Mouse (Mus musculus): ENCODE data around the gene Krt34. TPM values are rescaled to one million over a fixed set of nuclear protein-coding genes. Genes with fewer than 3 reads are reported as not detected.

The Krt34 gene
- polyA plus RNA-seq, 1 experiment from 2014 or later = not detected

- Histone ChIP-seq H3K27me3 (no peaks in the 10 kb centered on the region), H3K36me3 (no peaks in the 10 kb centered on the region), H3K27ac (replicated peaks) (no peak within 1 kb of the TSS), H3K9ac (no peak within 1 kb of the TSS), H3K4me2 (no peak within 1 kb of the TSS), H3K4me1 (replicated peaks) (no peaks in the 10 kb centered on the region), H3K9me3 (no peaks in the 10 kb centered on the region), H3K4me3 (no peak within 1 kb of the TSS)
- WGBS = 92% methylated on average over 6 of the region's 6 CpGs
- ATAC-seq (ENCODE audit: low read depth) = no peak
Measured at GRCm38 (mm10) chr11:100029768-100030167, 11.6 kb downstream of the Krt34 start, which contains the start of gene Krt33b. TSS of gene Krt33b (minus strand) at chr11:100029868.

- H3K36me3 ChIP-seq = no peaks in the 10 kb centered on the region
- no peak overlapping the region for H3K9ac ChIP-seq
- no peak overlapping the region for H3K4me2 ChIP-seq
- WGBS = 74% methylated on average over 5 of the region's 5 CpGs
- no peaks in the 10 kb centered on the region for H3K4me1 ChIP-seq (replicated peaks)
- H3K27me3 ChIP-seq = no peaks in the 10 kb centered on the region
- H3K9me3 ChIP-seq = no peaks in the 10 kb centered on the region
- ATAC-seq (ENCODE audit: low read depth) = no peak
- no peak overlapping the region for H3K27ac ChIP-seq (replicated peaks)
- H3K4me3 ChIP-seq = no peak overlapping the region
Measured at GRCm38 (mm10) chr11:100021438-100021837, 19.9 kb downstream of the Krt34 start.

- whole genome bisulfite sequencing = 88% methylated on average over 1 of the region's 1 CpGs
Measured at GRCm38 (mm10) chr11:100019466-100019865, 21.9 kb downstream of the Krt34 start.

GRCm38 (mm10) chr11:100016112-100016511, 25.2 kb downstream of the Krt34 start, which contains the start of gene Krt33a:
TSS of gene Krt33a (minus strand) at chr11:100016212.
- Histone ChIP-seq H3K4me2 (no peak within 1 kb of the TSS), H3K36me3 (no peaks in the 10 kb centered on the region), H3K27me3 (no peaks in the 10 kb centered on the region), H3K9ac (no peak within 1 kb of the TSS), H3K9me3 (no peaks in the 10 kb centered on the region), H3K4me1 (replicated peaks) (no peaks in the 10 kb centered on the region), H3K27ac (replicated peaks) (no peak within 1 kb of the TSS), H3K4me3 (no peak within 1 kb of the TSS)
- no peak for ATAC-seq (ENCODE audit: low read depth)
- 68% methylated on average over 4 of the region's 4 CpGs for WGBS

More at GRCm38 (mm10) chr11:100019466-100019865, 21.9 kb downstream of the Krt34 start:
- Histone ChIP-seq H3K9me3 (no peaks in the 10 kb centered on the region), H3K9ac (no peak overlapping the region), H3K4me1 (replicated peaks) (no peaks in the 10 kb centered on the region), H3K36me3 (no peaks in the 10 kb centered on the region), H3K4me2 (no peak overlapping the region), H3K27me3 (no peaks in the 10 kb centered on the region), H3K27ac (replicated peaks) (no peak overlapping the region), H3K4me3 (no peak overlapping the region)
- ATAC-seq (ENCODE audit: low read depth) = no peak

- no peak for ATAC-seq (ENCODE audit: low read depth)
- H3K4me3 ChIP-seq = no peak overlapping the region
- H3K4me2 ChIP-seq = no peak overlapping the region
- H3K27me3 ChIP-seq = no peaks in the 10 kb centered on the region
- no peaks in the 10 kb centered on the region for H3K4me1 ChIP-seq (replicated peaks)
- no peaks in the 10 kb centered on the region for H3K36me3 ChIP-seq
- H3K9ac ChIP-seq = no peak overlapping the region
- H3K27ac ChIP-seq (replicated peaks) = no peak overlapping the region
- H3K9me3 ChIP-seq = no peaks in the 10 kb centered on the region
- WGBS = 88% methylated on average over 4 of the region's 4 CpGs
Measured at GRCm38 (mm10) chr11:100013691-100014171, 27.6 kb downstream of the Krt34 start.

- H3K27ac ChIP-seq (replicated peaks) = no peak overlapping the region
- H3K9me3 ChIP-seq = no peaks in the 10 kb centered on the region
- H3K4me1 ChIP-seq (replicated peaks) = no peaks in the 10 kb centered on the region
- 85% methylated on average over 5 of the region's 5 CpGs for WGBS
- ATAC-seq (ENCODE audit: low read depth) = no peak
- no peak overlapping the region for H3K4me2 ChIP-seq
- H3K4me3 ChIP-seq = no peak overlapping the region
- no peaks in the 10 kb centered on the region for H3K36me3 ChIP-seq
- no peak overlapping the region for H3K9ac ChIP-seq
- H3K27me3 ChIP-seq = no peaks in the 10 kb centered on the region
Measured at GRCm38 (mm10) chr11:100010682-100011081, 30.7 kb downstream of the Krt34 start.

GRCm38 (mm10) chr11:100008336-100008735, 33.0 kb downstream of the Krt34 start:
- H3K27me3 ChIP-seq = no peaks in the 10 kb centered on the region
- H3K9ac ChIP-seq = no peak overlapping the region
- H3K36me3 ChIP-seq = no peaks in the 10 kb centered on the region
- H3K4me1 ChIP-seq (replicated peaks) = no peaks in the 10 kb centered on the region
- no peak overlapping the region for H3K27ac ChIP-seq (replicated peaks)
- H3K4me3 ChIP-seq = no peak overlapping the region
- 89% methylated on average over 5 of the region's 5 CpGs for WGBS
- ATAC-seq (ENCODE audit: low read depth) = no peak
- H3K9me3 ChIP-seq = no peaks in the 10 kb centered on the region
- no peak overlapping the region for H3K4me2 ChIP-seq

- no peak for ATAC-seq (ENCODE audit: low read depth)
- no peaks in the 10 kb centered on the region for H3K36me3 ChIP-seq
- H3K9ac ChIP-seq = no peak overlapping the region
- H3K4me2 ChIP-seq = no peak overlapping the region
- no peaks in the 10 kb centered on the region for H3K27me3 ChIP-seq
- WGBS = 52% methylated on average over 3 of the region's 3 CpGs
- H3K27ac ChIP-seq (replicated peaks) = no peak overlapping the region
- no peaks in the 10 kb centered on the region for H3K4me1 ChIP-seq (replicated peaks)
- H3K9me3 ChIP-seq = no peaks in the 10 kb centered on the region
- H3K4me3 ChIP-seq = no peak overlapping the region
Measured at GRCm38 (mm10) chr11:100006624-100007023, 34.7 kb downstream of the Krt34 start.

- Histone ChIP-seq H3K4me2 (no peak overlapping the region), H3K27me3 (no peaks in the 10 kb centered on the region), H3K4me1 (replicated peaks) (no peaks in the 10 kb centered on the region), H3K27ac (replicated peaks) (no peak overlapping the region), H3K4me3 (no peak overlapping the region), H3K9ac (no peak overlapping the region), H3K9me3 (no peaks in the 10 kb centered on the region), H3K36me3 (no peaks in the 10 kb centered on the region)
- 90% methylated on average over 8 of the region's 8 CpGs for WGBS
- no peak for ATAC-seq (ENCODE audit: low read depth)
Measured at GRCm38 (mm10) chr11:100005905-100006304, 35.4 kb downstream of the Krt34 start.

- Histone ChIP-seq H3K4me2 (no peak overlapping the region), H3K27me3 (no peaks in the 10 kb centered on the region), H3K9me3 (no peaks in the 10 kb centered on the region), H3K36me3 (no peaks in the 10 kb centered on the region), H3K27ac (replicated peaks) (no peak overlapping the region), H3K9ac (no peak overlapping the region), H3K4me3 (no peak overlapping the region), H3K4me1 (replicated peaks) (no peaks in the 10 kb centered on the region)
- WGBS = 19% methylated on average over 6 of the region's 6 CpGs
- no peak for ATAC-seq (ENCODE audit: low read depth)
Measured at GRCm38 (mm10) chr11:100004846-100005245, 36.5 kb downstream of the Krt34 start.

- peaks cover 12% of the 10 kb centered on the region for H3K27me3 ChIP-seq
- no peak overlapping the region for H3K27ac ChIP-seq (replicated peaks)
- no peak for ATAC-seq (ENCODE audit: low read depth)
- no peak overlapping the region for H3K9ac ChIP-seq
- no peaks in the 10 kb centered on the region for H3K4me1 ChIP-seq (replicated peaks)
- H3K9me3 ChIP-seq = no peaks in the 10 kb centered on the region
- H3K4me2 ChIP-seq = no peak overlapping the region
- 92% methylated on average over 7 of the region's 7 CpGs for WGBS
- no peaks in the 10 kb centered on the region for H3K36me3 ChIP-seq
- no peak overlapping the region for H3K4me3 ChIP-seq
Measured at GRCm38 (mm10) chr11:99999091-99999490, 42.3 kb downstream of the Krt34 start.

GRCm38 (mm10) chr11:99994384-99994661, 47.0 kb downstream of the Krt34 start:
- 53% methylated on average over 4 of the region's 4 CpGs for WGBS
- H3K36me3 ChIP-seq = no peaks in the 10 kb centered on the region
- ATAC-seq (ENCODE audit: low read depth) = no peak
- H3K9ac ChIP-seq = no peak overlapping the region
- H3K27me3 ChIP-seq = peaks cover 28% of the 10 kb centered on the region
- no peak overlapping the region for H3K27ac ChIP-seq (replicated peaks)
- H3K4me3 ChIP-seq = no peak overlapping the region
- no peak overlapping the region for H3K4me2 ChIP-seq
- no peaks in the 10 kb centered on the region for H3K9me3 ChIP-seq
- H3K4me1 ChIP-seq (replicated peaks) = peaks cover 7% of the 10 kb centered on the region; the same call in 1 of the 2 replicates

- Histone ChIP-seq H3K9me3 (no peaks in the 10 kb centered on the region), H3K27ac (replicated peaks) (no peak within 1 kb of the TSS), H3K9ac (peak within 1 kb of the TSS; percentile 53), H3K27me3 (peaks cover 28% of the 10 kb centered on the region), H3K4me3 (peak within 1 kb of the TSS; percentile 22), H3K4me2 (peak within 1 kb of the TSS; percentile 43), H3K4me1 (replicated peaks) (peaks cover 7% of the 10 kb centered on the region; the same call in 1 of the 2 replicates), H3K36me3 (no peaks in the 10 kb centered on the region)
- 32% methylated on average over 25 of the region's 26 CpGs for WGBS
- no peak for ATAC-seq (ENCODE audit: low read depth)
Measured at GRCm38 (mm10) chr11:99993620-99994383, 47.6 kb downstream of the Krt34 start, which contains the start of gene Krtap17-1. TSS of gene Krtap17-1 (minus strand) at chr11:99993994.

Data from neural tube, embryonic 13.5 days (tissue).